Mouse (Mus musculus) hindbrain, embryonic 16.5 days (tissue): Measurements from ENCODE around the gene Ifnlr1. TPM values are rescaled to one million over a fixed set of nuclear protein-coding genes. Genes with fewer than 3 reads are reported as not detected.

Experiments
- ATAC-seq: fragments of 200-750 bp; cut with Nextera tagmentation; 2 replicates; pipeline ENCODE4 v1.8.0; 2017; ENCODE audit warnings: moderate TSS enrichment, moderate library complexity
- H3K27ac ChIP-seq: fragments of 300-500 bp; sonication (generic); 2 replicates; pipeline ENCODE4 v1.5.1; 2014; ENCODE audit warnings: low read depth, mild to moderate bottlenecking, control low read depth, low read length, moderate library complexity
- H3K27me3 ChIP-seq: fragments of 300-500 bp; sonication (generic); replicated peaks from 2 replicates; pipeline ENCODE4 v1.6.1; 2014; ENCODE audit warnings: low read length; ENCODE audit not compliant: control insufficient read depth, insufficient read depth
- H3K36me3 ChIP-seq: fragments of 300-500 bp; sonication (generic); 2 replicates; pipeline ENCODE4 v1.6.1; 2014; ENCODE audit warnings: mild to moderate bottlenecking, low read length, moderate library complexity, mixed read lengths; ENCODE audit not compliant: control insufficient read depth, insufficient read depth
- H3K4me1 ChIP-seq: fragments of 300-500 bp; sonication (generic); 2 replicates; pipeline ENCODE4 v1.6.1; 2014; ENCODE audit warnings: low read depth, low read length; ENCODE audit not compliant: control insufficient read depth, insufficient read depth
- H3K4me2 ChIP-seq: fragments of 300-500 bp; sonication (generic); 2 replicates; pipeline ENCODE4 v1.6.1; 2014; ENCODE audit warnings: mild to moderate bottlenecking, low read length, control low read depth, moderate library complexity
- H3K4me3 ChIP-seq: fragments of 300-500 bp; sonication (generic); 2 replicates; pipeline ENCODE4 v1.5.1; 2014; ENCODE audit warnings: mild to moderate bottlenecking, low read length, control low read depth, moderate library complexity
- H3K9ac ChIP-seq: fragments of 300-500 bp; sonication (generic); 2 replicates; pipeline ENCODE4 v1.6.1; 2014; ENCODE audit warnings: low read depth, mild to moderate bottlenecking, control low read depth, low read length, moderate library complexity
- H3K9me3 ChIP-seq: fragments of 300-500 bp; sonication (generic); 2 replicates; pipeline ENCODE4 v1.6.1; 2014; ENCODE audit warnings: mild to moderate bottlenecking, low read length, moderate library complexity; ENCODE audit not compliant: control insufficient read depth
- WGBS: fragments of 180-500 bp; shearing (Covaris S2); extraction: QIAGEN DNeasy Blood & Tissue Kit; methylation state at CpG from one replicate; pipeline ENCODE4 v1.1.7; 2014; 5-methylcytosine and 5-hydroxymethylcytosine counted together
- polyA plus RNA-seq: library from polyadenylated mRNA; unstranded; fragments of >200 nt; fragmentation: Nextera tagmentation; extraction: Ambion mirVana; gene quantifications from 2 replicates; pipeline ENCODE4 v1.2.1, GENCODE M21; 2015

Ifnlr1 gene
- polyA plus RNA-seq, 1 experiment from 2014 or later = 0.26 TPM

GRCm38 (mm10) chr4:135744726-135745448 is 58.8 kb downstream of the Ifnlr1 start:
- H3K4me2 ChIP-seq = no peak overlapping the region
- no peak for ATAC-seq
- H3K4me1 ChIP-seq = no peaks in the 10 kb centered on the region
- H3K27me3 ChIP-seq = no peaks in the 10 kb centered on the region
- no peak overlapping the region for H3K4me3 ChIP-seq
- H3K9ac ChIP-seq = no peak overlapping the region
- no peaks in the 10 kb centered on the region for H3K9me3 ChIP-seq
- no peak overlapping the region for H3K27ac ChIP-seq
- no peaks in the 10 kb centered on the region for H3K36me3 ChIP-seq
- 69% methylated on average over 16 of the region's 16 CpGs for WGBS

- Histone ChIP-seq H3K9ac (no peak overlapping the region), H3K9me3 (no peaks in the 10 kb centered on the region), H3K4me3 (no peak overlapping the region), H3K27me3 (no peaks in the 10 kb centered on the region), H3K36me3 (no peaks in the 10 kb centered on the region), H3K4me2 (no peak overlapping the region), H3K4me1 (no peaks in the 10 kb centered on the region), H3K27ac (no peak overlapping the region)
- ATAC-seq = no peak
- WGBS = 89% methylated on average over 10 of the region's 10 CpGs
Measured at GRCm38 (mm10) chr4:135745613-135746012, 59.5 kb downstream of the Ifnlr1 start.

GRCm38 (mm10) chr4:135750896-135751295 is 64.8 kb downstream of the Ifnlr1 start:
- Histone ChIP-seq H3K4me1 (no peaks in the 10 kb centered on the region), H3K4me3 (no peak overlapping the region), H3K4me2 (no peak overlapping the region), H3K9me3 (peaks cover 4% of the 10 kb centered on the region), H3K27ac (no peak overlapping the region), H3K36me3 (no peaks in the 10 kb centered on the region), H3K27me3 (no peaks in the 10 kb centered on the region), H3K9ac (no peak overlapping the region)
- ATAC-seq = no peak
- WGBS = 68% methylated on average over 8 of the region's 8 CpGs

GRCm38 (mm10) chr4:135752106-135752778 is 66.2 kb downstream of the Ifnlr1 start:
- Histone ChIP-seq H3K4me1 (no peaks in the 10 kb centered on the region), H3K27ac (no peak overlapping the region), H3K4me2 (no peak overlapping the region), H3K36me3 (no peaks in the 10 kb centered on the region), H3K4me3 (no peak overlapping the region), H3K9ac (no peak overlapping the region), H3K9me3 (peaks cover 4% of the 10 kb centered on the region), H3K27me3 (no peaks in the 10 kb centered on the region)
- 84% methylated on average over 7 of the region's 7 CpGs for WGBS
- no peak for ATAC-seq

GRCm38 (mm10) chr4:135752779-135753164 is 66.7 kb downstream of the Ifnlr1 start:
- H3K4me3 ChIP-seq = no peak overlapping the region
- ATAC-seq = no peak
- H3K4me1 ChIP-seq = no peaks in the 10 kb centered on the region
- no peak overlapping the region for H3K4me2 ChIP-seq
- H3K9ac ChIP-seq = no peak overlapping the region
- no peaks in the 10 kb centered on the region for H3K27me3 ChIP-seq
- 83% methylated on average over 8 of the region's 8 CpGs for WGBS
- H3K9me3 ChIP-seq = peaks cover 4% of the 10 kb centered on the region
- no peak overlapping the region for H3K27ac ChIP-seq
- H3K36me3 ChIP-seq = no peaks in the 10 kb centered on the region

Other genes with a start within 250 kb of the Ifnlr1 start
- gene Stpg1, start 191.5 kb upstream of the Ifnlr1 start, polyA plus RNA-seq = 0.39 and 0.41 TPM in 2 replicates
- 6.8 and 10.7 TPM in 2 replicates for gene Nipal3, start 191.2 kb upstream of the Ifnlr1 start, polyA plus RNA-seq
- gene Grhl3, start 112.7 kb upstream of the Ifnlr1 start, polyA plus RNA-seq = 0.85 and 1.2 TPM in 2 replicates
- not detected in 2 replicates for gene Il22ra1, start 41.9 kb downstream of the Ifnlr1 start, polyA plus RNA-seq
- gene Myom3, start 73.4 kb downstream of the Ifnlr1 start, polyA plus RNA-seq = 0.90 and 0.99 TPM in 2 replicates
- 144 and 166 TPM in 2 replicates for gene Srsf10, start 169.5 kb downstream of the Ifnlr1 start, polyA plus RNA-seq
- gene Pnrc2, start 187.6 kb downstream of the Ifnlr1 start, polyA plus RNA-seq = 98.2 and 103 TPM in 2 replicates
- 0.09 and 0.10 TPM in 2 replicates for gene Cnr2, start 209.1 kb downstream of the Ifnlr1 start, polyA plus RNA-seq
- 74.1 and 78.4 TPM in 2 replicates for gene Fuca1, start 234.4 kb downstream of the Ifnlr1 start, polyA plus RNA-seq